Mouse (Mus musculus) thymus, postnatal 36 days (tissue): ENCODE measurements around the gene Rpl22.

ENCODE experiments used
- DNase-seq, 2 experiments: peaks; one replicate each; pipeline ENCODE4 v3.0.0; 2022; ENCODE audit warnings: mixed read lengths in 2 of 2

Rpl22 gene

DNA sequence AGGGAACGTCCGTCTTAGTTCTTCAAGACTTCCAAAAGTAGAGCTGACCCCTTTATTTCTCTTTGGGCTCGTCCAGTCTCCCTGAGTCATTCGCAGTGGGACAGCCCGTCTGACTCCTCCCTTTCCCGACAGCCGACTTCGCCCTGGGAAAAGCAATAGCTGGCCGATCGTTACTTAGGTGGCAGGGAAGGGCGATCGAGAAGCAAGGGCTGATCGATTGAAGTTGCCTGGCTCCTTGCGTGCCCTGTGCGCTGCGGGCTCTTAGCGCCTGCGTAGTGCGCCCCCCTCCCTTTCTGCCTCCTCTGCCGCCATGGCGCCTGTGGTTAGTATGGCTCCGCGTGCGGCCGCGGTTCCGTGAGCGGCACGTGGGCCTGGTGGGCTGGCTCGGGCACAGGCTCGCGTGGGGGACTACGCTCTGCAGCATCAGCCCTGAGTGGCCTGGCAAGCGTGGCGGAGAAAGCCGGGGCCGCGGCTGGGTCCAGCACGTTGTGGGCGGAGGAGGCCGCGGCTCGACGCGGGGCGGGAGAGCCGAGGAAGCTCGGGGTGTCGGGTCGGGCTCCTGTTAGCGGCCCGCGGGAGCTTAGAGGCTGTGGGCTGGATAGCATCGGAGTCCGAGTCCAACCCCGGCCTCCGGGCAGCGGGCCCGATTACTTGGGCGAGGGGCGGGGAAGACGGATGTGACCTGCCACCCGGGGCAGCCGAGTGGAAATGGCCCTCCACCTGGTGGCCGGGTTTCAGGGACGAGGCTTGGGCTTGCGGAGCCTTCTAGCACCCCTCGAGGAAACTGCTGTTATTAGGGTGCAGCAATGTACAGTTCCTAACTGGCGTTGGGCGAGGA lies at the start of gene Rpl22:
TSS of gene Rpl22 (plus strand) at position 169 of the 838 bp plus-strand sequence.
- peak; percentile 88 to 93 for DNase-seq

- DNase-seq = no peak
Observed at GRCm38 (mm10) chr4:152276389-152277347, 48.9 kb upstream of the Rpl22 start.

GRCm38 (mm10) chr4:152277916-152278315 lies 47.6 kb upstream of the Rpl22 start:
- no peak for DNase-seq

DNA sequence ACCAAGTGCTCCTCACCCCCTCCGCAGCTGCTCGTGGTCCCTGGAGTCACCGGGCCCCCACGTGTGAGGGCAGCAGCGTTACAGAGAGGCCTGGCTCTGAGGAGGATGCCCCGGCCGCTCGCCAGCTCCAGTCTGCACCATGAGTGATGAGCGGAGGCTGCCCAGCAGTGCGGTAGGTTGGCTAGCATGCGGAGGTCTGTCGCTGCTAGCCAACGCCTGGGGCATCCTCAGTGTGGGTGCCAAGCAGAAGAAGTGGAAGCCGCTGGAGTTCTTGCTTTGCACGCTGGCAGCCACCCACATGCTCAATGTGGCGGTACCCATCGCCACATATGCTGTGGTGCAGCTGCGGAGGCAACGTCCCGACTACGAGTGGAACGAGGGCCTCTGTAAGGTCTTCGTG lies 46.6 kb upstream of the Rpl22 start:
- no peak for DNase-seq

GRCm38 (mm10) chr4:152281601-152282000 lies 43.9 kb upstream of the Rpl22 start:
- no peak for DNase-seq

DNA sequence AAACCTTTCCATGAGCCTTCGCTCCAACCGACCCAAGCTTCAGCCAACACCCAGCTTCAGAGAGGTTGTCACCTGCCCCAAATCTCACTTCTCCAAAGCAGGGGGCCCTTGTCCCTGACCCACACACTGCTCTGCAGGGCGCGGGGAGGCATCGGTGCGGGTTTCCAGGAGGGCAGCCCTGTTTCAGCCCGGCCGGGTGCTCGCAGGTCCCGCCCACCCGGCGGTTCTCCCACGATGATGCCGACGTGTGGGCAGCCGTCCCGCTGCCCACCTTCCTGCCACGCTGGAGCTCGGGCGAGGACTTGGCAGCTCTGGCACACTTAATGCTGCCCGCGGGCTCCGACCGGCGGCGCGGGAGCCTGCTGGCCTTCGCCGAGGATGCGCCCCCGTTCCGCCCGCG lies 42.8 kb upstream of the Rpl22 start:
- no peak for DNase-seq

GRCm38 (mm10) chr4:152283186-152283950 lies 42.2 kb upstream of the Rpl22 start:
- DNase-seq = peak; percentile 84 to 85

DNA sequence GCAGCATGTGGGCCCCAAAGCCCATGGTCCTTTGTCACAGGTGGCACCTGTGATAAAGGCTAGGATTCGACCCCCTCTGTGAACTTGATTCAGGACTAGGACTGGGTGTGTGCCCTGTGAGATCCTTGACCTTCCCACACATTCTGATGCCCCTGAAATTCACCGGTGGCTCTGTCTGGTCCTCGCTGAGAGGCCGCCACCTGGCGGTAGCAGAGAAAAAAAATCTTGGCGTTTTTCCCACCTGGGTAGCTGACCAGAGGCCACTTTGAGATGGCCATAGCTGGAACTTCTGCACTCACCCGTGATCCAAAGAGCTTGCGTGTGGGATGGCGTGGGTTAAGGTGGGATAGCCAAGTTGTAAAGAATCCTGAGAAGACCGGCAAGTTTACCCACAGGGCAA lies 40.0 kb upstream of the Rpl22 start:
- peak; percentile 38 to 41 for DNase-seq

DNA sequence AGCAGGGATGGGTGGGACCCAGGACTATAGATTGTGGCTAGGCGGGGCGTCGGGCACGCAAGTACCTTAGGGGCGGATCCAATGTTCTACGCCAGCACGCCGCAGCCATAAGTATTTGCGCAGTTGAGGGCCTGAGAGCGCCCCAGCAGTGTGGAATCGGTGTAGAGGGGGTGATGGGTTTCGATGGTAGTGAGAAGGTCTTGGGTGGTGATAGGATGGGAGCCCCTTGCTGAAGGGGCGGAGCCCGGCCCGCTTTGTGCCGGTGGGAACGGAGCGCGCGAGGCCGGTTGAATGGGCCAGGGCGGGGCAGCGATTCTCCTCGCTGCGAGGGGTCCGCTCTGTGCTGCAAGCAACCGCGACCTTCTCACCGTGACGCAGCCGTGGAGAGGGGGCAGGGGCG lies 39.4 kb upstream of the Rpl22 start:
- DNase-seq = no peak

GRCm38 (mm10) chr4:152286887-152287286 lies 38.7 kb upstream of the Rpl22 start:
- DNase-seq = peak; percentile 68

- no peak for DNase-seq
Observed at GRCm38 (mm10) chr4:152287317-152288120, 38.0 kb upstream of the Rpl22 start.

- DNase-seq = no peak
Observed at GRCm38 (mm10) chr4:152288398-152288945, 37.1 kb upstream of the Rpl22 start.

- no peak for DNase-seq
Observed at GRCm38 (mm10) chr4:152290385-152290784, 35.2 kb upstream of the Rpl22 start.

GRCm38 (mm10) chr4:152290991-152291390 lies 34.6 kb upstream of the Rpl22 start:
- no peak for DNase-seq

DNA sequence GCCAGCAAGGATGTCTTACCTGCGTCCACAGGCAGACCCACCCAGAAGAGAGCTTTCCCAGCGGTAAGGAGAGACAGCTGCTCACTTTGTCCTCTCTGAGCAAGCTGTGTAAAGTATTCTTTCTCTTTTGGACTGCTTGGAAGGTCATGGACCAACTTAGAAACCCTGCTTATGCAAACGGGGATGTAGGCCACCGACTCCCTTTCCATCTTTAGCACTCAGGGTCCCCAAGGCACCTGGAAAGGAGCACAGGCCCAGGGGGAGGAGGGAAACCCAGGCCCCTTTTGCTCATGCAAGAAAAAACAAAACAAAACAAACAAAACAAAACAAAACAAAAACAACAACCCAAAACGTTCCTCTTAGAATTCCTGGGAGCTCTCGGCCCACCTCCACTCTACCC lies 34.0 kb upstream of the Rpl22 start, which contains the start of gene Hes3:
TSS of gene Hes3 (minus strand) at position 101 of the 400 bp plus-strand sequence.
- no peak for DNase-seq

- DNase-seq = no peak
Observed at GRCm38 (mm10) chr4:152292102-152292765, 33.3 kb upstream of the Rpl22 start.

DNA sequence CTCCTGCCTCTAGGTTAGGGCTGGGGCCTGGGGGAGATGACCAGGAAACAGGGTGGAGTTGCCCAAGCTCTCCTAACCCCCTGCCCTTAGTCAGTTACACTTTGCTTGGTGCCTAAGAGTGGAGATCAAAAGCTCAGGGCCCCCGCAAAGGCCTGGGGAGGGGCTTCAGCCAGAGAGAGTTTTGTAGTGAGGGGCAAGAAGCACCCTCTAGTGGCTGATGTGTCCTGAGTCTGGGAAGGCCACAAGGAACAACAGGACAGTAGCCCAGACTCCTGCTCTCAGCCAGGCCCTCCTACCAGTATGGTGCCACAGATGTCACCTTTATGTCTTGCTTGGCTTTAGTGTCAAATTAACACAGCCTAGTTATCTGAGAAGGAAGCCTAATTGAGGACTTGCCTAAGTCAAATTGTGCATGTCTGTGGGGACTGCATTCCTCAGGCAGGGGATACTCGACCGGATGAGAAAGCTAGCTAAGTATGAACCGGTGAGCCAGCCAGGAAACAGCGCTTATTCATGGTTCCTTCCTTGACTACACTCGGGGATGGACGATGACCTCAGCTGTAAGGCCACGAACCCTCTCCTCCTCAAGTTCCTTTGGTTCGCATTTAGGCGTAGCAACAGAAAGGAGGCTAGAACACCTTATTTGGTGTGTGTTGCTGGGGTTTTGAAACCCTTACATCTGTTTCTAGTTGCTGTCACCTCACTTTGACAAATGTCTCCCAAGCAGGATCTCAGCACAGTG lies 31.2 kb upstream of the Rpl22 start:
- no peak for DNase-seq

GRCm38 (mm10) chr4:152295916-152296315 lies 29.6 kb upstream of the Rpl22 start:
- DNase-seq = peak in 1 of 2 experiments; percentile 48

GRCm38 (mm10) chr4:152296371-152296770 lies 29.2 kb upstream of the Rpl22 start:
- no peak for DNase-seq
